Mouse (Mus musculus): ENCODE measurements at regions not wholly inside any gene's neighbourhood (a gene's known extent, or its start where the extent isn't known, plus 50 kb on each side); places are given as distances from the start of the nearest gene placed in this dataset.
A peak's percentile ranks its signal among the peaks of the same experiment; 100 is the strongest.

DNA sequence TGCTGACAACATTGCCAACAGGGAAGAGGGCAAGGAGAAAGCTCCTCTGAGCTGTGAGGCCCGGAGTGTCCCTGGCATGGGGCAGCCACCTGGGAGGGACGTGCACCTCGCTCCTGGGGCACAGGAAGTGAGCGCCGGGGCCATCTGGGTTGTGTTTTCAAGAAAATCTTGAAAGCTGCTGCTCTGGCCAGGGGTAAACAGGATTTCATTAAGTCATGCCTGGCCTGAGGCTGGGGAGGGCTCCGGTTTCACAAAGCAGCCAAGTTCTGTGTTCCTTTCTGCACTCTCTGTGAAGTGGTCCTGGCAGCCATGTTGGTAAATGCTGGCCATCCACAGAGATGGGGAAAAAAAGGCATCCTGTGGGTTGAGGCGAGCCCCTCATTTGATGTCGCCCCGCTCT lies 406.8 kb upstream of the Zmiz1 start:
- no peak for DNase-seq (ENCODE audit: low read depth, low spot score)

DNA sequence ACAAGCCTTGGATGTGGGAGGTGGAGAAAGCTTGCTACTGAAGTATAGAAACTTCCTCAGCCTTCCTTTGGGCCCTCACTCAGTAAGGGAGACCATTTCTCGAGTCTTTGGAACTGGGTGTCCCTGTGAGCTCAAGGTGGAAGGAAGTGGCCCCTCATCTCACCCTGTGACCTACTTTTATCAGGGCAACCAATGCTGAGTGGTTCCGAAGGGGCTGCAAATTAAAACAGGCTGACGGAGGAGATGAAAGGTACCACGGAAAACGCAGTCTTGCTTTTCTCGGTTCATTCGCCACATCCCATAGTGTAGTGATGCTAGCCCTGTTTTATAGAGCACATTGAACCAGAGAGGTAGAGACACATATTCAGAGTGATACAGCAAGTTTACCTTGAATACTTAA lies 399.6 kb upstream of the Zmiz1 start:
- DNase-seq (ENCODE audit: low read depth, low spot score) = no peak

DNA sequence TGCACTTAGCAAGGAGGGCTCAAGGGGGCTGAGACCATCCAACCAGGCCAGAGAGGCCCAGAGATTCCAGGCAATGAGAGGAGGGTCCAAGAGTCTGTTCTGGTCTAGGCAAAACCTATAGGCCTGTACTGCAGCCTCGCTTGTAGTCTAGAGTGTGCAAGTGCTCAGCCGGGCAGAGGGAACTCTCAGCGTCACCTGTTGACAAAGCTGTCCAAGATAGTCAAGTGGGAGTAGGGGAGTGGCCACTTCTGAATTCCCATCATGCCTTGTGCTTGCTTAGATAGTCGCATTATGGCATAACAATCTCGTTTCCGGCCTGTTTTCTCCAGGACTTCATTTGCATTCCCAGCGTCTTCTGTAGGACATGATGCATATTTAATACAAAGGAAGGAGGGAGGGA lies 398.7 kb upstream of the Zmiz1 start:
- peak; percentile 18 for DNase-seq (ENCODE audit: low read depth, low spot score)

DNA sequence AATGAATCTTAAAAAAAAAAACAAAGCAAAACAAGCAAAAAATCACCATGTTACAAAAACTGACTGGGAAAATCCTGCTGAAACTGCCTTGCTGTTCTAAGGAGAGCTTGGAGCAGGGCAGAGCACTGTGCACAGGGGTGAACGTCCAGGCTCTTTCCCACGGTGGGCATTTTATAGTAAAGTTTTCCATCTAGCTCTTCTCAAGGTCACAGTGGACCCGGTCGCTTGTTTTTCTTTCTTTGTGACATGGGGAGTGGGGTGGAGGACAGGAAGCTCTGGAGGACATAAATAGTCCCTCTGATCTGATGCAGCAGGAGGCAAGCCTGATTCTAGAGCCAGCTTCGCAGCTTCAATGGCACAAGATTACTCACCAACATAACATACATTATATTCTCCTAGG lies 395.9 kb upstream of the Zmiz1 start:
- DNase-seq (ENCODE audit: low read depth, low spot score) = no peak

DNA sequence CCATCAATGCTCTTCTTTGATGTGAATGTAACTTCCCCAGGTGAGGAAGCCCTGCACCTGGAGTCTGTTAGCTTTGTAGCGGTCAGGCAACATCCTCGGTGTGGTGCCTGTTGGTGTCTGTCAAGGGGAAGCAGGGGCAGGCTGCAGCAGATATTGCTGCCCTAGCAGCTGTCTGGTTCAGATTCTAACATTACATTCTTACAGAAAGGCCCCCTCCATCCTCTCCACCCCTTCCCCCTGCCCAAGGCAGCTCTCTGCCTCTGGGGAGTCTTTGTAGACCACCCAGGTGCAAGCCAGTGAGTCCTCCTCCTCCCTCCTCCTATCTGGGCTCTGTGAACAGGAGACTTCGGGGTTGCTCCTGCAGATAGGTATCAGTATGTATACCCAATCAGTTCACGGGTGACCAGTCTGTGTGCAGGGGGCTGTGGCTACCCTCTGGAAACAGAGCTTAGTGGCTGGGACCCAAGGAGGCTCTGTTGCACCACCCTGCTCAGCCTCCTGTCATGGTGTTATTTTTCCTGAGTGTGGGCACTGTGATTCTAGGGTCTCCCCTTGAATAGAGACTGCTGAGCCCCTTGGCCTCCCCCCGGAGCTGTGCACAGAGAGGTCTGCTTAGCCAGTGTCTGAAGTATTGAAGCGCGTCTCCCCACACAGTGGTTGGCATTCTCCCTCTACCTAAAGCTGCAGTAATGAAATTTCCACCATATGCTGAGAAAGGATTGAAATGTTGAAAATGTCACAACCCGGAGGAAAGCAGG lies 394.6 kb upstream of the Zmiz1 start:
- no peak for DNase-seq (ENCODE audit: low read depth, low spot score)

DNA sequence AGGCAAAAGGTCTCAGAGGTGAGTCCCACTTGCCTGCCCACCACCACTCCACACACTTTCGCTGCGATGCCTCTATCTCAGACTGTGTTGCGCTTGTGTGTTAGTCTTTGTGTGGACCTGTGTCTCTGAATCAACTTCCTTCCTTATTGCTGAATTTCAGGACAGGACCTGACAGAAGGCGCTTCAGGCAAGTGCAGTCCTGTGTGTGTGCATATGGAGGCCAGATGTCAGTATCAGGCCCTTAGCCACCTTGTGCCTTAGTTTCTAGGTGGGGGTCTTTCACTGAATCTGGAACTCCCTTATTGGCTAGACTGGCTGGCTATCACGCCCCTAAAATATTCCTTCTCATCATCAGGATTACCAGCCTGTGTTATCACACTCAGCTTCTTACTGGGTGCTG lies 391.6 kb upstream of the Zmiz1 start:
- DNase-seq (ENCODE audit: low read depth, low spot score) = no peak

DNA sequence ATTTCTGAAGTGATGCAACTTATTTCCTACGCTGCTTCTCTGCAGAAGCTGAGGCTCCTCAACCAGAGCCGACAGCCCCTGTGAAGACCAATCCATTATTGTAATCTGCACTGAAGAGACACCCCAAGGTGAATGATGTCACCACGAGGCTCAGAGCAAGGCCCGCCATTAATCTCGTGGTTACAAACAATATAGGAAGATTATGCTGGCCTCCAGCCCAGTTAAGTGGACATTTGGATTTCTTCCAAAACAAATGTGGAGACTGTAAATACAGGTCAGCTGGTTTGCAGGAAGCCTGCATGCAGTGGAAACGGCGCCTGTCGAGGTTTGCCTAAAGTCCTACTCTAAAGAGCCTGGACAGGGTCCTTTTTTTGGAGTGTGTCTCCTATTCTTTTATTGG lies 390.6 kb upstream of the Zmiz1 start:
- DNase-seq (ENCODE audit: low read depth, low spot score) = no peak

DNA sequence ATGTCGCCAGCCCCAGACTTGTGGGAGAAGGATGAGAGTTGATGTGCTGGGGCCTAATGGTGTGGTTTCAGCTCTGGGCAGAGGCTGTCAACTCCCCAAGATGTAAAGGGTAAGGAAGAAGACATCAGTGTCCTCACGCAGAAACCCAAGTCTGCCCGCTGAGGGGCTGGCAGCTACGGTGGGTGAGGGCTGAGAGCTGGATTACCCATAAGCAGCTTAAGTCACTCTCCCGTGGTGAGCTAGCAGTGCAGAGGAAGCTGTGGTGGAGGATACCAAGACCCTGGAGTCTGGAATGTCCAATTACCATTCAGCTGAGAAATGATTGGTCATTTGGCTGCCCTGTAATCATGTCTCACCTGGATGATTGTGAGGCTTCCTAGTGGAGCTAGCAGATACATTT lies 385.8 kb upstream of the Zmiz1 start:
- no peak for DNase-seq (ENCODE audit: low read depth, low spot score)

DNA sequence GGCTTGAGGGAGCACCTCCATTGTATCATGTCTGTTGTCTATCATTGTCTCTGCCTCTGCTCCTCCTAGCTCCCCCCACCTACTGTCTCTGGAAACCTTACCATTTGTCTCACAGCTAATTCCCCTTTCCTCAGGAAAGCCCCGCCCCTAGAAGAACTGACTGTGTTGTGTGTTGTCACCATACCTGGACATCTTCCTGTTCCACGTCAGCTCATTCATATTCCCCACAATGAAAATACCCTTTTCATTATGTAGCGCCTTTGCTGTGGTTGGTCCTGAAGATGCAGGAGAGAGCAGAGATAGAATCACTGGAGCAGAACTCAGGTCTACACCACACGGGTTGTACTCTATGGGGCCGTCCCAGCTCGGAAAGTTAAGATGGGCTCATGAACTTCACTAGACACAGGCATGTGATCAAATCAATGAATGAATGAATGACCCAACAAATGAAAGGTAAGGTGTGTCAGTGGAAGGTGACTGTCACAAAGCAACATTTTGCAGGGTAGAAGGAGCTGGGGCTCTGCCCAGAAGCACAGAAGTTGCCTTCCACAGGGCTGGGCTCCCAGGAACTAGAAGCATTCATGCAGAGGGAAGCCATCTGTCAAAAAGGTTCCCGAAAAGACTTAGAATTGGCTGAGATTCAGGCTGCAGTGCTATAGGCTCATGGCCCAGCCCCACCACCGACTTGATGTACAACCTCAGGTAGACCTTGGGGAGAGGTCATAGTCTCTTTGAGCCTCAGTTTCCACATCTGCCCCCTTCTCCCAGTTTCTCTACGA lies 384.8 kb upstream of the Zmiz1 start:
- no peak for DNase-seq (ENCODE audit: low read depth, low spot score)

DNA sequence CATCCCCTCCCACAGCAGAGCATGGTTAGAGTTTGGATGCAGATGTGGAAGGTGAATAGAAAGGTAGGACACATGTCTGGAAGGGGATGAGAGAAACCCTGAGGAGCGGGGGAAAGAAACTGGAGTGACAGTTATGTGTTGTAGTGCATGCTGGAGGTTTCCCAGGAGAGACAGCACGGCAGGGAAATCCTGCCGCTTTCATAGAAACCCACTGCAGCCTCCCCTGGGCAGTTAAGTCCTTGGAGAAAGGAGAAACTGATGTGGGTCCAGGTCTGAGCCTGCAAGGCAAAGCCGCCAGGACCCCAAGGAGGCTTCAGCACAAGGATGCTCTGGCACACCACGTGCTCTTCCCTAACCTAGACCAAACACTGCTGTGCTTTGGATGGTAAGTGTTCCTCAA lies 384.1 kb upstream of the Zmiz1 start:
- DNase-seq (ENCODE audit: low read depth, low spot score) = no peak

DNA sequence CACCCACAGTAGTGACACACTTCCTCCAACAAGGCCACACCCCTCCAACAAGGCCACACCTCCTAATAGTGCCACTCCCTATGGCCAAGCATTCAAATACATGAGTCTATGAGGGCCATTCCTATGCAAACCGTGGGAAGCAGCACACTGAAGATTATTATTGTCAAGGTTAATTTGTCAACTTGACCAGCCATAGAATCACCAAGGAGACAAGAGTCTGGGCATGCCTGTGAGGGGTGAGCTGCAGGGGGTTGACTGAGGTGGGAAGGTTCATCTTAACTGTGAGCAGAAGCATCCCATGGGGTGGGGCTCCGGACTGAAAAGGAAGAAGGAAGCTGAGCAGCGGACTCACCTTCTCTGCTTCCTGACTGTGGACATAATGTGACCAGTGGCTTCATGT lies 378.6 kb upstream of the Zmiz1 start:
- DNase-seq (ENCODE audit: low read depth, low spot score) = peak; percentile 42

DNA sequence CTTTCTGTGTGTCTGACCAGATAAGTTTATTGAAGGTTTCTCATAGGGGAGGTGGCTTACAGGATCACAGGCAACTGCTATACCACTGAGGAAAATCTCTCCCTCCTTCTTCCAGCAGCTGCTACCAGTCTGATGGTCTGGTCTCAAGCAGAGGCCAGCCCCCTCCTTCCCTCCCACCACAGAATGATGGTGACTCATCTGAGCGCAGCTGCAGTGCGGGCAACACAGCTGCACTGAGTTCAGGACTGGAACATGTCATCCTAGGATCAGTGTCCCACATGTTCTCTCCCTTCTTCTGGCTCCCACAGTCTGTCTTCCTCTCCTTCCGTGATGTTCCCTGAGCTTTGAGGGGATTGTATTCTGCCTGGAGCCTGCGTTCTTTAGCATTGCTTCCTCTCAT lies 375.1 kb upstream of the Zmiz1 start:
- DNase-seq (ENCODE audit: low read depth, low spot score) = no peak

DNA sequence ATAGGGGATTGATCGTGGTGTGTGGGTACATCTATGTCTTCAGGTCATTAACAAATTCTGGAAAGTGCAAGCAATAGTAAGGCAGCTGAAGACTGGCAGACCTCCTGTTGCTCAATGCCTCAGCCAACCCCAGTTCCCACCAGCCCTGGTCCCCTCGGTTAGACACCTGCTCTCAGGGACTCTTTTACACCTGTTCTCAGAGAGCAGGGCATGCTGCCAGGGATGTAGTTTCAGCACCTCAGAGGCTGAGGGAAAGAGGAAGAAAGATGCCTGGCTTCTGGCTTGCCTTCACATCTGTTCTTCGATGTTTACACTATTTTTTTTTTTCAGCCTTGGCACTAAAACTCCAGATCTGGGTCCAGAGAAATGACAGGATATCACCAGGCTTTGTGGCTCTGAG lies 362.2 kb upstream of the Zmiz1 start:
- DNase-seq (ENCODE audit: low read depth, low spot score) = no peak

DNA sequence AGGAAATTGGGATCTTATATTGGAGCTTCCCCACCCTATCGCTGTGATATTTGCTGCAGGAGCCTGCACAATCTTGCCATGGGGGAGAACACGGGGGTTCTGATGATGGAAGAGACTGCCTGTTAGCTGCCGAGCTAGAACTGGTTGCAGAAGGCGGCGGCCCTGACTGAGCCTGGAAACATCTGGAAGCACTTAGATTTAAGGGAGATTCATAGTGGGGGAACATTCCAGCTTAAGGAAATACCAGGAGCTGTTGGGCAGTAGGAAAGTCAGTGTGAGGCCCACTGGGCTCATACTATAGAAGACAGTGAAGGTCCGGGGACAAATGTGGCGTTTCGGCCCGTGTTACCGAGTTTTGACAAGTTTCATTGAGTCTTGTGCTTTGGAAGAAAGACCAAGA lies 353.6 kb upstream of the Zmiz1 start:
- no peak for DNase-seq (ENCODE audit: low read depth, low spot score)

DNA sequence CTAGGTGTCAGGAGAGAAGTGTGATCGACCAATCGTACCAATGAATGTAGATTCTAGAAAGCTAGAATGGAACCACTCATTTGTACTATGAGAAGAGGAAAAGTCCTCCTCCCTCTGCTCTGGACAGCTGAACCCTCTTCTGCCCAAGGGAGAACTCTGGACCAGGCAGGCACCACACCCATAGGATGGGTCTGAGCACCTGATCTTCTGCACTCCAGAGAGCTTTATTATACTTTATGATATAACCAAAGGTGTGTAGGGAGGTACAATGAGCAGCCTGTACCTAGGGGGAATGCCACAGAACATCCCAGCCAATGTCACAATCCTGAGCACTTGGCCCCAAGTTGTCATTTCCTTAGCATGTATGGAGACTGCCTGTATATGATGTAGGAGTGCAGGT lies 352.5 kb upstream of the Zmiz1 start:
- no peak for DNase-seq (ENCODE audit: low read depth, low spot score)

DNA sequence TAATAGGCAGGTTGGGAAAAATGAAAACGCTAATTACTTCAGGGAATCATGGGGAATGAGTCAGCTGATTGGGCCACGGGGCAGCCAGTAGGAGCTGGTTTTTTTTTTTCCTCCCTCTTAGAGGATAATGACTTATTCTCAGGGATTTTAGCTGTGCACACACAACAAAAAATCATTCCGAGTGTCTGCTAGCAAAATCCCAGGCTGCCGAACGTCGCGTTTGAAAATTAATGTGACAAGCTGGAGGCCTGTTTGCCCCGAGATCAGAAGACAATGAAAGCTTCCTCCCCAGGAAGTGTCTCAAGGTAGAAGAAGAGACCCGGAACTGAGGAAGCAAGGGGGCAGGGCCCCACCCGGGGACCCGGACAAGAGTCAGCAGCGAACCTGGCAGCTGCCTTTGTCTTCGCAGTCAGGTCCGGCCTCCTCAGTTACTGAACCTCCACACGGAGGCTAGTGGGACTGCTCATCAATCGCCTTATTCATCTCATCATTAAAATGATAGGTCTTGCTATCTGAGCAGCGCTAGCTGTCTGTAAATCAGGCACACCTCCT lies 350.8 kb upstream of the Zmiz1 start:
- DNase-seq (ENCODE audit: low read depth, low spot score) = peak; percentile 76

DNA sequence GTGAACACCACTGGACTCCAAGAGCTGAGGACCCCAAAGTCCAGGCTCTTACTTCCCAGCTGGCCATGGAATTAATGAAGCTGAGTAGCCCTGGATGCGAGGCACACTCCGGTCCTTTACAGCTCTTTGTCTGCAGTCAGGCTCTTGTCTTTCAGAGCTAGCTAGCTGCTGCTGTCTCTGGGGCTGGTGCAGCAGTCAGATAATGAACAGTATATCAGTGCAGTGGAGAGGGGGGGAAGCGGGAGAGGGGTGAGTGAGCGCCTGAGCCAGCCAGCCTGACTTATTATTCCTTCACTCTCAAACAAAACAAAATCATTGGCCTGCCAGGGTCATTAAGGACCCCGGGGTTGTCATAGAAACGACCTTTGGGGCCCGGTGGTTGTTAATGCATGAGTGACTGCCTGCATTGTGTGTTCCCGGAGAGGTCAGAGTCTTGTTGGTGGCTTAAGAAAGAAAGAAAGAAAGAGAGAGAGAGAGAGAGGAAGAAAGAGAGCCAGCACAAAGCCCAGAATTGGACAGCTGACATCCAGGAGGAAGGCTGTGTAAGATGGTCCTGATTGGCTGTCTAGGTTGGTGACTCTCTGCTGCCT lies 350.2 kb upstream of the Zmiz1 start:
- DNase-seq (ENCODE audit: low read depth, low spot score) = peak; percentile 85

DNA sequence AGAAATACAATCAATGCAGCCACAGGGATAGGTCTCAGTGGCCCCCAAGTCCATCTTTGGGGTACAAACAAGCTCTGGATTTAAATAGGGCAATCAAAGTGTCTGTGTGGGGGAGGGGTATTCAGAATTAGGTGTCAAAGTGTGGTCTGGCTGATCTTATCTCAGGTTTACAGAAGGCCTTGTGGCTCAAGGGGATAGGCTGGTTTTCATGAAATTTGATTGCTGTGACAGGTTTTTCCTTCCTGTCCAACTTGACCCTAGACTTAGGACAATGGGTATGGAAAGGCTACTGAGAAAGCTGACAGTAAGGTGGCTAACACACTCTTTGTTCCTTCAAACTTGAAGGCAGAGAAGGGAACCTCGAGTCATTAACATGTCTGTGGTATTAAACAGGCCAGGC lies 349.3 kb upstream of the Zmiz1 start:
- no peak for DNase-seq (ENCODE audit: low read depth, low spot score)

DNA sequence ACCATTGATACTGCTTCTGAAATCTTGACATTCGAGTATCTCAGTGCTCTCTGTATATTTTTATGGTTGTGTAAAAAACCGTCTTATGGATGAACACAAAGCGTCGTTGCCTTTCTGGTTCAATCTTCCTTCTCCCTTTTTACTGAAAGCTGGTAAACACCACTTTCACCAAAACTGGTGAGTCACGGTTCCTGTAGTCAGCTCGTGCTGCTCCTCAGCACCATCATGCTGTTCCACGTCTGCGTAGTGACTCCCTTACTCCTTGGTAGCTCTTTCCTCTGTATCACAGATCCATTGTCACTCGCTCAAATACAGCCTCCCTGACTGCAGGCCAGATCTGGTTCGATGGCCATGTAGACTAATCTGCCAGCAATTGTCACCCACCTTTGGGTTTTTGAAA lies 346.2 kb upstream of the Zmiz1 start:
- no peak for DNase-seq (ENCODE audit: low read depth, low spot score)

DNA sequence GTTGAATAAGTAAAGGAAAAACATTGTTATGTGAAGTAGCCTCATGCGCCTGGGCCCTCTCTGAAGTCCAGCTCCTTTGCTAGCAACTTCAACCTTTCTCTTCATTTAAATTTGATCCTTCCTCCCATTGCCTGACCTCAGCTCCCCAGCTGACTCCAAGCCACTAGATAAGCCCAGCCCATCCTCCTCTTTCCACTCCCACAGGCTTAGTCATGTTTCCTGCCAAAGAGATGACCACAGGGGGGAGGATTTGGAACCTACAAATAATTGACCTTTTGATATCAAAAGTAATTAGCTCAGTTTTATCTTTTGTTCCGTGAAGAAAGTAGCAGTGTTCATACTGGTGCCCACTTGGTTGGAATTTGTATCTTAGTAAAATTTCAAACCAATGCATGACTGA lies 345.7 kb upstream of the Zmiz1 start:
- DNase-seq (ENCODE audit: low read depth, low spot score) = no peak

DNA sequence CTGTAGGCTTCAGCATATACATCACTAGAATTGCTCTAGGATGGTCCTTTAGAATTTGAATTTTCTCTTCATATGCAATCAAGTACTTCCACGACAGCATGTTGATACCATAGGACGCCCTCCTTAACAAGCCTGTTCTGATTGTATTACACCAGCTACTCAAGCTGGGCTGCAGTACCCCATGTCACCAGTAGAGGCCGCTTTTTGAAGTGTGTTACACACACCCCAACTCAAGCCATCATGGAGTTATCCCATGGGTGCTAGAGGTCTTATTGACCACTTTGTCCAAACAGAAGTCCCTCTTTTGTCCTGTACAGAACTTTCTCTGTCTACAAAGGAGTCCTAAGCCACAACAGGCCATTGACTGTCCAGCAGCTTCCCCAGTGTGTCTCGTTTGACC lies 342.6 kb upstream of the Zmiz1 start:
- peak; percentile 66 for DNase-seq (ENCODE audit: low read depth, low spot score)

DNA sequence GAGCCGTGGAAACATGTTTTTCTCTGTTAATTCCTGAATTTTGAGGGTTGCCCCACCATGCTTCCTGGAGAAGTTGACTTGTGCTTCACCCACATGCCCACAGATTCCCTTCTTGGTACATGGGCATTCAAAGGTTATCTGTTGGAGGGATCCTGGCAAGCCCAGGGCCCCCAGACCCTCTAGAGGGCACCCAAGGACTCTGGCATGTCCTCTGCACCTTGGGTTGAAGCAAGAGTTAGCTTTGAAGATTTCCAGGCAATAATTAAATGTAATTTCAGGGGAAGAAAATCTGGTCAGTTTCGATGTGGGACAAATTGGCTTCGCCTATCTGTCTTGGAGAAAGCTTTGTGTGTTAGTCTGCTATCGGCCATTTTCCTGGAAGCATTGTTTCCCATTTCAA lies 339.0 kb upstream of the Zmiz1 start:
- no peak for DNase-seq (ENCODE audit: low read depth, low spot score)

DNA sequence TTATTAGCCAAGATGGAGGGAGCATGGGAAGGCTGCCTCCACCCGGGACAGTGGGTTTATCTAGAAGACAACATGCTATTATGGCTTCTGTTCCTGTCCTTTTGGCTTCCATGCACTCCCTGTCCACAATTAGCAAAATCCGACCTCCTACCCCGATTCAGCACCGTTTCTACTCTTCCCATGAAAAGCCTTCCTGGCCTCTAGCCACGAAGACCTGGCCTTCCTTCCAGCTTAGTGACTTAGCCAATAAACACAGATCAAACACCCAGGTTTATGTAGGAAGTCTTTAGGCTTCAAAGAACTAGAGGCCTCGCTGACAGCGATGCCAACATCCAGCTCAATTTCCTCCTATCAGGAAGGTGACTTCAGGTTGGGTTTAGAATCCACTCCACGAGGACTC lies 338.5 kb upstream of the Zmiz1 start:
- no peak for DNase-seq (ENCODE audit: low read depth, low spot score)

All from R1 (cell line).